Mouse (Mus musculus) hindbrain, embryonic 15.5 days (tissue): ENCODE data around the gene Ift43. TPM values are rescaled to one million over a fixed set of nuclear protein-coding genes. Genes with fewer than 3 reads are reported as not detected.

Experiments
- ATAC-seq: fragments of 200-750 bp; cut with Nextera tagmentation; 2 replicates; pipeline ENCODE4 v1.8.0; 2017; ENCODE audit warnings: low read depth, moderate number of reproducible peaks, moderate TSS enrichment; ENCODE audit not compliant: low FRiP score
- H3K27ac ChIP-seq: fragments of 300-500 bp; sonication (generic); replicated peaks from 2 replicates; pipeline ENCODE4 v1.5.1; 2015; ENCODE audit warnings: mild to moderate bottlenecking, inconsistent platforms
- H3K27me3 ChIP-seq: fragments of 300-500 bp; sonication (generic); 2 replicates; pipeline ENCODE4 v1.6.1; 2015; ENCODE audit warnings: control low read depth, inconsistent platforms
- H3K36me3 ChIP-seq: fragments of 300-500 bp; sonication (generic); 2 replicates; pipeline ENCODE4 v1.6.1; 2015; ENCODE audit warnings: control low read depth, inconsistent platforms
- H3K4me1 ChIP-seq: fragments of 300-500 bp; sonication (generic); replicated peaks from 2 replicates; pipeline ENCODE4 v1.6.1; 2015; ENCODE audit warnings: control low read depth, inconsistent platforms
- H3K4me2 ChIP-seq: fragments of 300-500 bp; sonication (generic); 2 replicates; pipeline ENCODE4 v1.6.1; 2015; ENCODE audit warnings: moderate library complexity, mild to moderate bottlenecking, inconsistent platforms
- H3K4me3 ChIP-seq: fragments of 300-500 bp; sonication (generic); 2 replicates; pipeline ENCODE4 v1.5.1; 2015; ENCODE audit warnings: mild to moderate bottlenecking, inconsistent platforms
- H3K9ac ChIP-seq: fragments of 300-500 bp; sonication (generic); 2 replicates; pipeline ENCODE4 v1.6.1; 2015; ENCODE audit warnings: inconsistent platforms
- H3K9me3 ChIP-seq: fragments of 300-500 bp; sonication (generic); 2 replicates; pipeline ENCODE4 v1.6.1; 2016; ENCODE audit warnings: control low read depth, inconsistent platforms
- WGBS: fragments of 180-500 bp; shearing (Covaris S2); methylation state at CpG from one replicate; pipeline ENCODE4 v1.1.7; 2015; 5-methylcytosine and 5-hydroxymethylcytosine counted together
- polyA plus RNA-seq: library from polyadenylated mRNA; unstranded; fragments of >200 nt; fragmentation: Nextera tagmentation; extraction: Ambion mirVana; gene quantifications from 2 replicates; pipeline ENCODE4 v1.2.1, GENCODE M21; 2015

The Ift43 gene
- polyA plus RNA-seq, 1 experiment from 2014 or later: 42.7 TPM

DNA sequence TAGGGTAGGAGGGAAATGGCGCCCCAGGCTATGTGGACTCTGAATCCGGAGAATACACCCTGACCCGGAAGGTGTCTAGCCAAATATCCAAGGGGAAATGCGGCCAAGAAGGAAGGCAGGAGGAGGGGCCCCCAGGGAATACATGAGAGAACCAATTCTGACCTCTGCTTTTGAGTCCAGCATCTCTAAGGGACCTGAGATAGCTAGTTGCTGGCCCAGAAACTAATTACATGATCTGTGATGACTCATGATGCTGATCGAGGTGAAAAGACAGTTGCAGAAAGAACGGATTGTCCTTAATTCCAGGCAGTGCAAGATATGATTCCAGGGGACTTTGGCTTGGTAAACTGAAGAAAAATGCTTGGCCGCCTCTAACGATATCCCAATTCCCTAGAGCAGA, 25.4 kb upstream of the Ift43 start:
- Histone ChIP-seq H3K36me3 (no peaks in the 10 kb centered on the region), H3K4me3 (no peak overlapping the region), H3K4me2 (no peak overlapping the region), H3K9me3 (no peaks in the 10 kb centered on the region), H3K27me3 (no peaks in the 10 kb centered on the region), H3K9ac (no peak overlapping the region), H3K27ac (no peak overlapping the region), H3K4me1 (no peaks in the 10 kb centered on the region)
- WGBS: 89% methylated on average over 8 of the region's 8 CpGs
- no peak for ATAC-seq

DNA sequence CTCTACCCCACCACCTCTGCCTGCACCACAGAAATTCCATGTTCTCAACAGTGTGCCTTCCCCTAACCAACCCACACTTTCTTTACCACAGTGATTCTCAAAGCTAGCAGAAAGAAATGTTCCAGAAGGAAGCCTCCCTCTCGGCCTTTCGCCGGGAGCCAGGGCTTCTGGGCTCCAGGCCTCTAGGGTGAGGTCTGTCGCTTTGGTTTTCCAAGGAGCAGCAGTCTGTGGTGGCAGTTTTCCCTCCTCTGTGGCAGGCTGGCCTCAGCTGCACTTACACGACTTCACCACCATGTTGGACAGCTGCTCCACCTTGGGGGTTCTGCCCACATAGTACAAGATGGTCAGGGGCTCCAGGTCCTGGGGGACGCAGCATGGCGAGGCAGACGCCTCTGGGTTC, 24.8 kb upstream of the Ift43 start:
- Histone ChIP-seq H3K4me2 (no peak overlapping the region), H3K9me3 (no peaks in the 10 kb centered on the region), H3K4me1 (no peaks in the 10 kb centered on the region), H3K4me3 (no peak overlapping the region), H3K9ac (no peak overlapping the region), H3K27ac (no peak overlapping the region), H3K27me3 (no peaks in the 10 kb centered on the region), H3K36me3 (no peaks in the 10 kb centered on the region)
- WGBS: 83% methylated on average over 8 of the region's 8 CpGs
- ATAC-seq: no peak

DNA sequence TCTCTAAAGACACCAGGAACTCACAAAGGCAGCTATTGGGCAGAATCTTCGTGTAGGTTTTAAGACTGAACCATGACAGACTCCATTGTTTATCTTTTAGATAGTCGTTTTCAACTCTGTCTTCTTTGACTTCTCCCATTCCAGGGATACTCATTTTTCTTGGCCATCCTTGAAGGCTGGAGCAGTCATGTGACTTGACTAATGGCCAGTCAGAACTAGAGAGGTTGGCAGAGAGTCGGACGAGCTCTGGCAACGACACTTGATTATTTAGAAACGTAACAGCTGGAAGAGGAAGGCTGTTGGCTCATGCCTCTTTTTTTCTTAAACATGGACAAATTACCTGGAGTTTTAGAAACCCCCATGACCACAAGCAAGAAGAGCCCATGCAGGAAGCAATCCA, 23.0 kb upstream of the Ift43 start:
- WGBS: 82% methylated on average over 6 of the region's 6 CpGs
- H3K4me1 ChIP-seq: no peaks in the 10 kb centered on the region

DNA sequence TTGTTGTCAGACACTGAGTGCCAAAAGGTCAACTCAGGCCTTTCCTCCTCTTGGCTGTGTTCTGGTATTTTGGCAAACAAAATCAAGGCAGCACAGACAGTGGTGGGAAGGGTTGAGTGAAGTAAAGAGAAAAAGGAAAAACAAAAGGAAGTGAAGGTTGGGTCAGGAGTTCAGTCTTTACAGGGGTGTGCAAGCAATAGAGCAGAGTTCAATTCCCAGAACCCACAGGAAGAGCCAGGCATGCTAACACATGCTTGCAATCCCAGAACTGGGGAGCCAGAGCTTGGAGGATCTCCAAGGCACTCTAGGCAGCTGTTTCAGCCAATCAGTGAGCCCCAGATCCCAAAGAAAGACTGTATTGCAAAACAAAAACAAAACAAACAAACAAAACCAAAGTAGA, 17.5 kb upstream of the Ift43 start:
- H3K36me3 ChIP-seq: no peaks in the 10 kb centered on the region
- no peak for ATAC-seq
- no peaks in the 10 kb centered on the region for H3K4me1 ChIP-seq
- H3K27ac ChIP-seq: no peak overlapping the region
- no peak overlapping the region for H3K4me3 ChIP-seq
- H3K9ac ChIP-seq: no peak overlapping the region
- H3K9me3 ChIP-seq: no peaks in the 10 kb centered on the region
- no peak overlapping the region for H3K4me2 ChIP-seq
- H3K27me3 ChIP-seq: no peaks in the 10 kb centered on the region

More for the DNA sequence above, 23.0 kb upstream of the Ift43 start:
- H3K27me3 ChIP-seq: no peaks in the 10 kb centered on the region
- H3K9me3 ChIP-seq: no peaks in the 10 kb centered on the region
- no peak overlapping the region for H3K4me3 ChIP-seq
- no peak overlapping the region for H3K4me2 ChIP-seq
- H3K36me3 ChIP-seq: no peaks in the 10 kb centered on the region
- no peak for ATAC-seq
- H3K27ac ChIP-seq: no peak overlapping the region
- no peak overlapping the region for H3K9ac ChIP-seq

DNA sequence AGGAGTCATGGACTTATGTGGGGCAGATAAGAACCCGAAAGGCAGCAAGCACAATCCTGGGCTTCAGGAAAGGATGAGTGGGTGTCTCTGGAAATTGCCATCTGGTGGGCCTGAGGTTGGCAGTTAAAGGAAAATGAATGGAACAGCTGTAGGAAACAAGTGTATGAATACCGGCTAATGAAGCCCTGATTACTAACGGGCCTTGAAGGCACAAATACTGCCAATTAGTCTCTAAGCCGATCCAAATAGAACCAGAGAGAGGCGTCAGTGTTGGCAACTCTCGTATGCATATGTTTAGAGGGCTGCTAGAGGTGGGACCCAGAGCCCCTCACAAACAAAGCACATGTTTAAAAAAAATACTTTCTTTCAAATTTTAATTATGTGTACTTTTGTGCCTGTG, 10.9 kb upstream of the Ift43 start:
- Histone ChIP-seq H3K4me2 (no peak overlapping the region), H3K9me3 (no peaks in the 10 kb centered on the region), H3K27ac (no peak overlapping the region), H3K27me3 (peaks cover 10% of the 10 kb centered on the region; the same call in 1 of the 2 replicates), H3K36me3 (no peaks in the 10 kb centered on the region), H3K9ac (no peak overlapping the region), H3K4me3 (no peak overlapping the region), H3K4me1 (peaks cover 9% of the 10 kb centered on the region)
- 56% methylated on average over 6 of the region's 6 CpGs for WGBS
- no peak for ATAC-seq

DNA sequence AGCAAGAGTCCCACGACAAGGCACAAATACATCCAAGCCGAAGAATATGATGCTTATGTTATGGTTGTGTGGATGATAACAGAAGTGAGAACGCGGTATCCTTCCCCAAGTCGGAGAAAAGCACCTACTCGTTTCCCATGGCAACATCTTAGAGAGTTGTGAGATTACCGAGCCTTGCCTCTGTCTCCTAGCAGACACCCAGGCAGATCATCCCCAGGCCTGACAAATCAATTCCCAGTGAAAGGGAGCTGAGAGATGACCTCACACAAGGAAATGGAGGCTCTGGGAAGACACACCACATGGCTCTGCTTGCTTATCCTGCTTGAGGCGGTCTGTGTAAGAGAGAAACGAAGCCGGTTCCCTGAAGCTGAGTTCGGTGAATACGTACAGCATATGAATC, 7.7 kb upstream of the Ift43 start:
- Histone ChIP-seq H3K4me1 (peaks cover 33% of the 10 kb centered on the region), H3K4me2 (no peak overlapping the region), H3K4me3 (no peak overlapping the region), H3K27me3 (peaks cover 10% of the 10 kb centered on the region; the same call in 1 of the 2 replicates), H3K9ac (no peak overlapping the region), H3K36me3 (no peaks in the 10 kb centered on the region), H3K9me3 (no peaks in the 10 kb centered on the region), H3K27ac (no peak overlapping the region)
- 86% methylated on average over 12 of the region's 12 CpGs for whole genome bisulfite sequencing
- no peak for ATAC-seq

DNA sequence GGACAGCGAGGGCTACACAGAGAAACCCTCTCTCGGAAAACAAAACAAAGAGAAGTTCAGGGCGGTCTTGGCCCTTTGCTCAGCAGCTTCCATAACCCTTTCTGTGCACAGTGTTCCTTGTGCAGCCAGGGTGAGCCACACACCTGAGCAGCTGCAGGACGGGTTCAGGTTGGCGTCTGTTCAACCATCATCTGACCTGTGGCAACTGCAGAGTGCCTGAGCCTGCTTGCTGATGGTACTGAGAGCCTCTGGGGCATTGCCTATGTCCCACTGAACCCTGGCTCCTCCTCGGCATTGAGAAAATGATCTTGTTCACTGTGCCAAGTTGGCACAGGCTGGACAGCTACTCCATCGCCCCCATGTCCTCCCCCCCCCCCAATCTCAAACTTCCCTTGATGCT, 7.0 kb upstream of the Ift43 start:
- H3K9me3 ChIP-seq: no peaks in the 10 kb centered on the region
- peaks cover 33% of the 10 kb centered on the region for H3K4me1 ChIP-seq
- no peak overlapping the region for H3K9ac ChIP-seq
- no peaks in the 10 kb centered on the region for H3K36me3 ChIP-seq
- H3K27me3 ChIP-seq: peaks cover 10% of the 10 kb centered on the region; the same call in 1 of the 2 replicates
- H3K4me3 ChIP-seq: no peak overlapping the region
- H3K4me2 ChIP-seq: no peak overlapping the region
- no peak overlapping the region for H3K27ac ChIP-seq
- WGBS: 81% methylated on average over 7 of the region's 7 CpGs
- ATAC-seq: no peak

DNA sequence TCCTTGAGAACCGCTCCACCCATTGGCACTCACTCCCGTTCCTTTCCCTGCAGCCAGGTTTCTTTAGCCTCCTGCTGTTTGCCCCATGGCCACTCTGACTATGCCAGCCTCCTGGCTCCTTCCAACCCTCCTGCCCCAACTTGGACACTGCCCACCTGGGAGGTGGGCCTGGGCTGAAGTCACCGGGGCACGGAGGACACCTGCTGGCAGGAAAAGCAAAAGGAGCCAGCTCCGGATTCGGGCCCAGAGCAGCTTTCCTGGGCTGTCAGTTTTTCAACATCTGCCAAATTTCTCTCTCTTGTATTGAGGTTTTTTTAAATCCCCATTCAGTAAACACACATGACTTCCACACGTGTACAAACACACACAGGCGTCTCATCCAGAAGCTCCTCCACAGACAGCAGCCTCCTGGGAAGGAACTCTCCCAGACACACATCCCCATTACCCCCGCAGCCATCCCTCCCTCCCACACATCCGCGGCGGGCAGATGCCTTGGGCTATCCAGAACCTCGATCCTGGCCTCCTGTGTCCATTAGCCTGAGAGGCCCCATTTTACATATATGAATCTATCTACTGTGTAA, 5.9 kb upstream of the Ift43 start:
- no peak for ATAC-seq
- no peak overlapping the region for H3K27ac ChIP-seq
- peak overlapping the region; percentile 9; the same call in 1 of the 2 replicates for H3K4me3 ChIP-seq
- H3K4me2 ChIP-seq: peak overlapping the region; percentile 99
- WGBS: 10% methylated on average over 13 of the region's 13 CpGs
- 0 out of 2 replicates have a peak overlapping the region, but pooled peaks have one; percentile 7 for H3K9ac ChIP-seq
- no peaks in the 10 kb centered on the region for H3K36me3 ChIP-seq
- H3K9me3 ChIP-seq: no peaks in the 10 kb centered on the region
- peaks cover 33% of the 10 kb centered on the region for H3K4me1 ChIP-seq
- H3K27me3 ChIP-seq: peaks cover 14% of the 10 kb centered on the region; the same call in 1 of the 2 replicates

DNA sequence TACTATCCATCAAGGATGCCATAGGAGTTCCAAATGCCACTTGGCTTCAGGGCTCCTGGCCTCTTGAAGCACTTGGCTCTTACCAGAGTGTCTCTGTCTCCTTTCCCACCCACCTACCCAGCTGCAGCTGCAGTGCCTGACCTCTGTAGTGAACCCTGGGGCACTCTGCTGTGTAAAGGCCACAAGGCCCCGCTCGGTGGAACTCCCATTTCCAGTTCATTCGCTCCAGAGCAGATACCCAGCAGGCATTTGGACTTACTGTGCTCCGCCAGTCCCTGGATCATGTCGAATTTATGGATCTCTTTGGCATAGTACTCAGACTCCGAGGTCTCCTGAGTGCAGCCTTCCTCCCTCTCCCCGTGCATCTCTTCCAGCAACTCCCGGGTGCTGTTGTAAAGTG, 5.0 kb upstream of the Ift43 start:
- Histone ChIP-seq H3K36me3 (no peaks in the 10 kb centered on the region), H3K4me2 (peak overlapping the region; percentile 99), H3K4me1 (peaks cover 33% of the 10 kb centered on the region), H3K27ac (no peak overlapping the region), H3K4me3 (peak overlapping the region; percentile 65), H3K9ac (no peak overlapping the region), H3K27me3 (peaks cover 14% of the 10 kb centered on the region; the same call in 1 of the 2 replicates), H3K9me3 (no peaks in the 10 kb centered on the region)
- WGBS: 27% methylated on average over 8 of the region's 8 CpGs
- no peak for ATAC-seq

DNA sequence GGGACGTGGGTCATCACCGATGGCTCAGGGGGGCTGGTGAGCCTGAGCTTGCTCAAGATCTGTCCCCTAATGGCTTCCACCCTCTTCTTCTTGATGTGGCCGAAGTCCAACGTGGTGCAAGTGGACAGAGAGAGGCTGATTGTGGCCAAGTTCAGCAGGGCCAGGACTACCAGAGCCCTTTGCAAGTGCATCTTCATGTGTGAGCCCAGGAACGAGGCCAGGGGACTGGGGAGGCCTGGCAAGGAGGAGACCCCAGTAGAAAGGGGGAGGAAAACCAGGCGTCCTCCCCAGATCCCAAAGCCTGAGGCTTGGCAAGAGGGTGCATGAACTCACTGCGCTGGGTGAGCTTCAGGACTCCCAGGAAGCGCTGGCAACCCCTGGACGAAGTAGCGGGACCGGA, 4.6 kb upstream of the Ift43 start:
- H3K27ac ChIP-seq: no peak overlapping the region

DNA sequence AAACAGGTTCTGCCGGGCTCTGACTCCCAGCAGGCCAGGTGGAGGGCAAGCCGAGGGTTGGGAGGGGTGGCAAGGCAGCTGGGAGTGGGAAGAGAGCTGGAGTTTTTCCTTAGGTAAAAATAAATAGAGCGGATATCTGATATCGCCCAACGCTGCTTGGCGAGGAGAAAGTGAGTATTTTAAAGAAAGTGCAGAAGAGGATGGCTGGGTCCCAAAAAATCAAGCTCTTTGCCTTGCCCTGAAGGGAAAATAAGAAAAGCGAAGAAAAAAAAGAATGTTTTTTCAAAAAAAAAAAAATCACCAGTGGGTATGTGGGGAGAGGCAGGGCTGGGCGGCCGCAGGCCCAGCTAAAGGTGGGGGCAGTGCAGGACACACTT, 4.2 kb upstream of the Ift43 start:
- WGBS: 18% methylated on average over 9 of the region's 9 CpGs
- no peaks in the 10 kb centered on the region for H3K36me3 ChIP-seq

More for the DNA sequence above, 4.6 kb upstream of the Ift43 start:
- no peaks in the 10 kb centered on the region for H3K36me3 ChIP-seq
- no peak for ATAC-seq
- peaks cover 14% of the 10 kb centered on the region; the same call in 1 of the 2 replicates for H3K27me3 ChIP-seq
- no peaks in the 10 kb centered on the region for H3K9me3 ChIP-seq
- peaks cover 34% of the 10 kb centered on the region for H3K4me1 ChIP-seq
- H3K9ac ChIP-seq: no peak overlapping the region
- 26% methylated on average over 11 of the region's 11 CpGs for WGBS
- peak overlapping the region; percentile 99 for H3K4me2 ChIP-seq
- H3K4me3 ChIP-seq: peak overlapping the region; percentile 65

DNA sequence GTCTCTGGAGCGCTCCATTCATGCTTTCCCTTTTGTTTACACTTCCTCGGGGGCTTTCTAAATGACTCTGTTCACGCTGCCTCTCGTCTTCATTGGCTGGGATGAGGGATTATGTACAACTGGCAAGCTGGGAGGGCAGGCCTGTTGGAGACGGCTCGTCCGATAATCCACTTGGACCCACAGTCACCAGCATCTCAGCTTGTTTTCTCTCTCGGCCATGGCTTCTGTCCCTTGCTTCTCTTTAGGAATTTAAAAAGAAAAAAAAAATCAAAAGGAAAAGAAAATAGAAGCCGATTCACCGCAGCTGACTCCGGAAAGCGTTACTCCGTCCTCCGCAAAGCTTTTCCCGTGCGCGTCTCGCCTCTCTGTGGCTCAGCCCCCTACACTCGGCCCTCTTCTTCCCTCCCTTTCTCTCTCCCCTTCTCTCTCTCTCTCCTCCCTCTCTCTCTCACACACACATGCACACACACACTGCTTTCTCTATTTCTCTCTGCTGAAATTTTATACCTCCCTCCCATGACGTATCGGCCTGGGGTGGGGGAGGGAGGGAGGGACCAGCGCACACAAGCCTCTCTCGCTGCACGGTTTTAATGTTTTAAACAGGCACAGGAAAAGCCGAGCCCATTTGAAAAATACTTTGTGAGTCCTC, 3.7 kb upstream of the Ift43 start, which contains the start of gene Tgfb3:
Gene Tgfb3, minus strand, starts transcription at position 489 of the 649 bp plus-strand sequence.
- H3K27me3 ChIP-seq: peaks cover 14% of the 10 kb centered on the region; the same call in 1 of the 2 replicates
- WGBS: under 1% methylated on average over 25 of the region's 25 CpGs

More for the DNA sequence above, 4.2 kb upstream of the Ift43 start:
- H3K4me3 ChIP-seq: peak overlapping the region; percentile 65
- peaks cover 14% of the 10 kb centered on the region; the same call in 1 of the 2 replicates for H3K27me3 ChIP-seq
- peak overlapping the region; percentile 66; the same call in 1 of the 2 replicates for H3K9ac ChIP-seq
- H3K4me2 ChIP-seq: peak overlapping the region; percentile 99
- H3K4me1 ChIP-seq: peaks cover 38% of the 10 kb centered on the region
- H3K9me3 ChIP-seq: no peaks in the 10 kb centered on the region
- ATAC-seq: no peak
- H3K27ac ChIP-seq: peak overlapping the region; percentile 80; the same call in 1 of the 2 replicates

More for the DNA sequence above, 3.7 kb upstream of the Ift43 start, which contains the start of gene Tgfb3:
- no peaks in the 10 kb centered on the region for H3K9me3 ChIP-seq
- peak; percentile 16; the same call in 1 of the 2 replicates for ATAC-seq
- peak within 1 kb of the TSS; percentile 99 for H3K4me2 ChIP-seq
- H3K4me3 ChIP-seq: peak within 1 kb of the TSS; percentile 65
- H3K9ac ChIP-seq: peak within 1 kb of the TSS; percentile 66
- H3K36me3 ChIP-seq: no peaks in the 10 kb centered on the region
- peaks cover 41% of the 10 kb centered on the region for H3K4me1 ChIP-seq
- peak within 1 kb of the TSS; percentile 80 for H3K27ac ChIP-seq
